Mouse (Mus musculus): ENCODE results near the gene Xrcc1. TPM values are rescaled to one million over a fixed set of nuclear protein-coding genes. Genes with fewer than 3 reads are reported as not detected.

Xrcc1 gene
- polyA plus RNA-seq, 1 experiment: 29.0 TPM

DNA sequence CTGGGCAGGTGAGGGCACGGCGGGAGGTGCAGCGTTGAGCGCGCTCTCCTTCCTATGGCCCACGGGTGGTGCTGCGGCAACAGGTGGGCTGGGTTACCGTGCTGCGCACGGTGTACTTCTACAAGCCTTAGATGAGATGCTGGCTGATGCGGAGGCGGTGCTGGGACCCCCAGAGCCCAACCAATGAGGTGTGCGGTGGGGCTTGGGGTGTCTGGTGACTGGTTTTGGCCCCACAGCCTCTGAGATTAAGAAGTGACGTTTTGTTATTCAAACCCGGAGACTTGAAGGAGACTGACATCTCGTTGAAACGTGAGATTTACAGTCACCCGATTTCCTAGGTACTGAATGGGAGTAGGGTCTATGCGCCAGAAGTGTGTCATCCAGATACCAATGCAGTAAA lies 11.8 kb upstream of the Xrcc1 start:
- WGBS: 73% methylated on average over 19 of the region's 19 CpGs
- DNase-seq: no peak

DNA sequence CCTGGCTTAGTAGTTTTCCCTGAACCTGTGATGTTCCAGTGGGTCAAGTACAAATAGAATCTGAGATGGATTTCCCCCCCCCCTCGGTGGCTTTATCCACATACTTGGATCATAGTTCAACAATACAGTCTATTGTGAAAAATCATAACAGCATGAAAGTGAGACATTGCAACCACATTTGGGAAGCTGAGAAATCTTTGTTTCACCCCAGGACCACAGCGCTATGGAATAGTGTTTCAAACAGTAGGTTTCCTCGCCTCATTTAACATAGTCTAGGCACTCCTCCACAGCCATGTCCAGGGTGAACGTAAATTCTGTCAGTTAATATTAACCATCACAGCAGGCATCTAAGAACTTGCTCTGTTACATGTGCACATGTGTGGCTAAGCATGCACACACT lies 9.0 kb upstream of the Xrcc1 start:
- no peak overlapping the region for H3K4me3 ChIP-seq (ENCODE audit: insufficient read depth, low read depth, low read length)
- 36% methylated on average over 4 of the region's 4 CpGs for WGBS
- H3K4me1 ChIP-seq (ENCODE audit: control insufficient read depth, insufficient read depth, low read length): 0 out of 2 replicates have a peak, but pooled peaks cover 2% of the 10 kb centered on the region
- peak; percentile 32 for DNase-seq
- no peaks in the 10 kb centered on the region for H3K27me3 ChIP-seq (replicated peaks; ENCODE audit: control insufficient read depth, insufficient read depth, low read length)
- H3K36me3 ChIP-seq (ENCODE audit: control insufficient read depth, insufficient read depth, low read length): no peaks in the 10 kb centered on the region; the same call in none of the 2 replicates
- no peak for TF ChIP-seq POLR2A (IDR thresholded peaks at IDR 0.05; ENCODE audit: low read depth, low read length)
- TF ChIP-seq CTCF (conservative IDR thresholded peaks at IDR 0.05; ENCODE audit: insufficient read depth, insufficient read length, low read depth, low read length): no peak
- H3K27ac ChIP-seq (ENCODE audit: insufficient read depth, low read depth, low read length): no peak overlapping the region

More for the DNA sequence above, 11.8 kb upstream of the Xrcc1 start:
- Histone ChIP-seq H3K4me1 (ENCODE audit: control insufficient read depth, insufficient read depth, low read length) (peaks cover 7% of the 10 kb centered on the region), H3K36me3 (ENCODE audit: control insufficient read depth, insufficient read depth, low read length) (no peaks in the 10 kb centered on the region; the same call in none of the 2 replicates), H3K27me3 (replicated peaks; ENCODE audit: control insufficient read depth, insufficient read depth, low read length) (no peaks in the 10 kb centered on the region), H3K4me3 (ENCODE audit: insufficient read depth, low read depth, low read length) (no peak overlapping the region), H3K27ac (ENCODE audit: insufficient read depth, low read depth, low read length) (no peak overlapping the region)
- TF ChIP-seq POLR2A (IDR thresholded peaks at IDR 0.05; ENCODE audit: low read depth, low read length): no peak

DNA sequence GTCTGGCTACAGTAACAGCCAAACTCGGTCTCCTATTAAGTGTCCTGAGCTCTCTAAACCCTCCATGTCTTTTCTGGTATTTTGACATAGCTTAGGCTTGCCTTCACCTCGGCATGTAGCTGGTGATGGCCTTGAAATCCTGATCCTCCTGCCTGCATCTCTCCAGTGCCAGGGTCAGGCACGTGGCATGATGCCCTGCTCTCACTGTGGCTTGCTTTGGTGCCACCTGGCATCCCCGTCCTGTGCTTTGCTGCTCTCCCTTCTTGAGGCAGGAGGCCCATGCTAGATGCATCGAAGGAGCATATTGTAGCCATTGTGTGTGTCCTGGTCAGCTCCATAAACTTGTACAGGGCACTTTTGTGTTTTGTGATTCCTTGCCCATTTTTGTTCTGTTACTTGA lies 8.5 kb upstream of the Xrcc1 start:
- H3K36me3 ChIP-seq (ENCODE audit: control insufficient read depth, insufficient read depth, low read length): no peaks in the 10 kb centered on the region; the same call in none of the 2 replicates
- H3K4me1 ChIP-seq (ENCODE audit: control insufficient read depth, insufficient read depth, low read length): 0 out of 2 replicates have a peak, but pooled peaks cover 2% of the 10 kb centered on the region
- TF ChIP-seq CTCF (conservative IDR thresholded peaks at IDR 0.05; ENCODE audit: insufficient read depth, insufficient read length, low read depth, low read length): no peak
- TF ChIP-seq POLR2A (IDR thresholded peaks at IDR 0.05; ENCODE audit: low read depth, low read length): no peak
- H3K27ac ChIP-seq (ENCODE audit: insufficient read depth, low read depth, low read length): no peak overlapping the region
- WGBS: 44% methylated on average over 5 of the region's 5 CpGs
- DNase-seq: no peak
- H3K4me3 ChIP-seq (ENCODE audit: insufficient read depth, low read depth, low read length): no peak overlapping the region
- H3K27me3 ChIP-seq (replicated peaks; ENCODE audit: control insufficient read depth, insufficient read depth, low read length): no peaks in the 10 kb centered on the region

DNA sequence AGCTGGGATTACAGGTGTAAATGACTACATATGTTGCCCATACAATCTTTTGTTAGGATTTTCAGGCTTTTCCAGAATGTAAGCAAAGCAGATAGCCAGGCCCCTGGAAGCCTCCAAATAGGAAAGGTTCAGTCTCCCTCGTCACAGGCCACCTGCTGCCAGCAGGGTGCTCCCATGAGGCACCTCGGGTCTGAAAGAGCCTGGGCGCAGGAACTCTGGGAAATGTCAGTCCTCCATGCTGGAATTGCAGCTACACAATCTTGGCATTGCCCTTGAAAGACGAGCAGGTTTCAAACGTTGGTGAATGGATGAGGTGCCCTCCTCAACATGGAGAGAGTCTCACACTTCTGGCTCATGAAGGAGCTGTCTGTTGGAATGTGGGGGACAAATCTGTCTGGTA lies 7.9 kb upstream of the Xrcc1 start:
- WGBS: 28% methylated on average over 5 of the region's 5 CpGs
- Histone ChIP-seq H3K4me1 (ENCODE audit: control insufficient read depth, insufficient read depth, low read length) (0 out of 2 replicates have a peak, but pooled peaks cover 2% of the 10 kb centered on the region), H3K27me3 (replicated peaks; ENCODE audit: control insufficient read depth, insufficient read depth, low read length) (no peaks in the 10 kb centered on the region), H3K36me3 (ENCODE audit: control insufficient read depth, insufficient read depth, low read length) (no peaks in the 10 kb centered on the region; the same call in none of the 2 replicates), H3K27ac (ENCODE audit: insufficient read depth, low read depth, low read length) (no peak overlapping the region), H3K4me3 (ENCODE audit: insufficient read depth, low read depth, low read length) (no peak overlapping the region)
- peak; percentile 62 for DNase-seq
- TF ChIP-seq CTCF (conservative IDR thresholded peaks at IDR 0.05; ENCODE audit: insufficient read depth, insufficient read length, low read depth, low read length) (peak; percentile 35), POLR2A (IDR thresholded peaks at IDR 0.05; ENCODE audit: low read depth, low read length) (no peak)

DNA sequence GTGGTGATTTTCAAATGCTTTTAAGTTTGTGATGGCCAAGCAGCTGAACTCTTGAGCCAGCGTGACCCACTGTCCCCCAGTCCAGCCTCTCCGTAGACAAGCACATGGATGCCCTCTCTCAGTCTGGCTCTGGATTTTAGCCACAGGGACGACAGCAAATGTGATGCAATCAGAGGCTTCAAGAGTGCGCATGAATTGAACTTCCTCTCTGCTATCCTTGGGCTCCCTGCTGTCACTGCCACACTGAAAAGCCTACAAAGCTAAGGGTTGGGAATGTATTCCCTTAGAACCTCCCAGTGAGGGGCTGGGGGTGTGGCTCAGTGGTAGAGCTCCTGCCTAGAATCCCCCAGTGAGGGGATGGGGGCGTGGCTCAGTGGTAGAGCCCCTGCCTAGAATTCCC lies 7.4 kb upstream of the Xrcc1 start:
- Histone ChIP-seq H3K36me3 (ENCODE audit: control insufficient read depth, insufficient read depth, low read length) (no peaks in the 10 kb centered on the region; the same call in 1 of the 2 replicates), H3K4me1 (ENCODE audit: control insufficient read depth, insufficient read depth, low read length) (0 out of 2 replicates have a peak, but pooled peaks cover 2% of the 10 kb centered on the region), H3K27me3 (replicated peaks; ENCODE audit: control insufficient read depth, insufficient read depth, low read length) (no peaks in the 10 kb centered on the region), H3K4me3 (ENCODE audit: insufficient read depth, low read depth, low read length) (no peak overlapping the region), H3K27ac (ENCODE audit: insufficient read depth, low read depth, low read length) (no peak overlapping the region)
- TF ChIP-seq POLR2A (IDR thresholded peaks at IDR 0.05; ENCODE audit: low read depth, low read length) (no peak), CTCF (conservative IDR thresholded peaks at IDR 0.05; ENCODE audit: insufficient read depth, insufficient read length, low read depth, low read length) (no peak)
- DNase-seq: no peak
- 85% methylated on average over 5 of the region's 5 CpGs for WGBS

DNA sequence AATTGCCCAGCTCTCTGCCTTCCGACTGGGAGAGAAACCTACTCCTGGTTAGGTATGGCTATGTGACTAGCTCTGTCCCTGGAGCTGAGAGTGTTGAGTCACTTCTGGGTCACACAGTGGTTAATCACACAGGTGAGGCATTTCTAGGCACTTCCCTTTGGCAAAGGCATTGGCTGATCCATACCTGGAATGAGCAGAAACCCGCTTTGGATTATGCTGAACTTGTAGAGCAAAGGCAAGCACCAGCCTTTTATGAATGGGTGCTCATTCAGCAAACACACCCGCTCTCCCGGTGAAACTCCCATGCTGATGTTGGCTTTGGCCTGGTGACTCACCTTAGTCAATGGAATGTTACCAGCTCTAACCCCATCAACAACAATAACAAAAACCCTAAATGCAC lies 6.4 kb upstream of the Xrcc1 start:
- H3K27me3 ChIP-seq (replicated peaks; ENCODE audit: control insufficient read depth, insufficient read depth, low read length): no peaks in the 10 kb centered on the region
- H3K4me1 ChIP-seq (ENCODE audit: control insufficient read depth, insufficient read depth, low read length): 0 out of 2 replicates have a peak, but pooled peaks cover 2% of the 10 kb centered on the region
- TF ChIP-seq CTCF (conservative IDR thresholded peaks at IDR 0.05; ENCODE audit: insufficient read depth, insufficient read length, low read depth, low read length) (no peak), POLR2A (IDR thresholded peaks at IDR 0.05; ENCODE audit: low read depth, low read length) (no peak)
- no peak overlapping the region for H3K27ac ChIP-seq (ENCODE audit: insufficient read depth, low read depth, low read length)
- no peak for DNase-seq
- no peak overlapping the region for H3K4me3 ChIP-seq (ENCODE audit: insufficient read depth, low read depth, low read length)
- H3K36me3 ChIP-seq (ENCODE audit: control insufficient read depth, insufficient read depth, low read length): no peaks in the 10 kb centered on the region
- 78% methylated on average over 4 of the region's 4 CpGs for WGBS

DNA sequence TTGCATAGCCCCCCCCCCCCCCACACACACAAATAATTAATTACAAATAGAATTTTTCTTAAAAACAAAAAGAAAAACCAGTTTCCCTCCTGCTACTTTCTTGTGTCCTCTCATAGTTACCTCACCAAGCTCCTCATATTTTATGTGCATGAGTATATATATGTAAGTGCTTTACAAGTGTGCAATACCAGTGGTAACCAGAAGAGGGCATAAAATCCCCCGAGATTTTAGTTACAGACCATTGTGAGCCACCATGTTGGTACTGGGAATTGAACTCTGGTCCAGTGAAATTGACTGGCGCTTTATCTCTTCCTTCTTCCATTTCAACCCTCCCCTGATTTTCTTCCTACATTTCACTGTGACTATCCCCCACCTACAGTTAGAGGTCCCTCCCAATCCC lies 1.6 kb upstream of the Xrcc1 start:
- no peak for DNase-seq
- H3K27me3 ChIP-seq (replicated peaks; ENCODE audit: control insufficient read depth, insufficient read depth, low read length): no peaks in the 10 kb centered on the region
- H3K27ac ChIP-seq (ENCODE audit: insufficient read depth, low read depth, low read length): no peak overlapping the region
- H3K4me3 ChIP-seq (ENCODE audit: insufficient read depth, low read depth, low read length): no peak overlapping the region
- H3K36me3 ChIP-seq (ENCODE audit: control insufficient read depth, insufficient read depth, low read length): no peaks in the 10 kb centered on the region
- H3K4me1 ChIP-seq (ENCODE audit: control insufficient read depth, insufficient read depth, low read length): peaks cover 11% of the 10 kb centered on the region
- WGBS: 93% methylated on average over 2 of the region's 2 CpGs
- TF ChIP-seq POLR2A (IDR thresholded peaks at IDR 0.05; ENCODE audit: low read depth, low read length): no peak
- TF ChIP-seq CTCF (conservative IDR thresholded peaks at IDR 0.05; ENCODE audit: insufficient read depth, insufficient read length, low read depth, low read length): no peak

Data from kidney, adult 2 months (tissue).